Mouse (Mus musculus) G1E (cell line): ENCODE results near the gene Lrtm1. TPM values are rescaled to one million over a fixed set of nuclear protein-coding genes. Genes with fewer than 3 reads are reported as not detected.

ENCODE experiments used
- ATAC-seq: 2 replicates; pipeline ENCODE4 v1.8.0; 2016; ENCODE audit warnings: mild to moderate bottlenecking; ENCODE audit not compliant: insufficient number of reproducible peaks, poor library complexity, low FRiP score, severe bottlenecking; ENCODE audit errors: extremely low read depth
- DNase-seq: peaks from one replicate; pipeline ENCODE4 v3.0.0; 2012; ENCODE audit warnings: low spot score
- H3K27me3 ChIP-seq: 2 replicates; pipeline ENCODE4 v1.6.1; 2012; ENCODE audit warnings: mild to moderate bottlenecking, low read length, inconsistent platforms; ENCODE audit not compliant: insufficient read depth
- H3K36me3 ChIP-seq: replicated peaks from 2 replicates; pipeline ENCODE3; 2012; ENCODE audit warnings: mild to moderate bottlenecking, inconsistent platforms
- H3K4me1 ChIP-seq: 2 replicates; pipeline ENCODE4 v1.6.1; 2012; ENCODE audit warnings: low read depth, low read length, inconsistent platforms, mixed read lengths; ENCODE audit not compliant: insufficient read depth
- H3K4me3 ChIP-seq: 2 replicates; pipeline ENCODE4 v1.5.1; 2012; ENCODE audit warnings: low read depth, mild to moderate bottlenecking, inconsistent platforms, low read length, moderate library complexity, mixed read lengths
- H3K9me3 ChIP-seq: replicated peaks from 2 replicates; pipeline ENCODE4 v1.6.1; 2012; ENCODE audit warnings: inconsistent platforms
- CTCF ChIP-seq: IDR thresholded peaks from 2 replicates; pipeline ENCODE4 v1.5.1; 2012; ENCODE audit warnings: low read depth, low read length, inconsistent platforms, mixed read lengths
- GATA1 ChIP-seq: IDR thresholded peaks from 2 replicates; pipeline ENCODE4 v1.6.1; 2012; ENCODE audit warnings: borderline replicate concordance, low read length, inconsistent platforms, mixed read lengths
- GATA2 ChIP-seq: IDR thresholded peaks from 2 replicates; pipeline ENCODE4 v1.6.1; 2012; ENCODE audit warnings: low read depth, low read length, inconsistent platforms, borderline replicate concordance
- POLR2AphosphoS5 ChIP-seq: IDR thresholded peaks from 2 replicates; pipeline ENCODE4 v1.6.1; 2012; ENCODE audit warnings: low read depth, low read length, inconsistent platforms; ENCODE audit not compliant: insufficient replicate concordance
- TAL1 ChIP-seq: conservative IDR thresholded peaks from 2 replicates; pipeline ENCODE4 v1.6.1; 2012; ENCODE audit warnings: low read depth, low read length, inconsistent platforms, mixed read lengths
- polyA plus RNA-seq: library from polyadenylated mRNA; stranded (reverse); fragments of >175 nt; gene quantifications from 2 replicates; pipeline ENCODE4 v1.2.3, GENCODE M21; 2012
- total RNA-seq, 2 experiments: library from RNA; stranded (forward) in 1 of 2; stranded (reverse) in 1 of 2; fragments of 200-1000 nt in 1 of 2; fragments of >200 nt in 1 of 2; fragmentation: Nextera tagmentation in 1 of 2; gene quantifications; 2 replicates each; pipeline ENCODE4 v1.2.3; 2014 to 2017

Lrtm1 gene
- total and polyA plus RNA-seq, 3 experiments, result 0.16 TPM; not detected in 2

DNA sequence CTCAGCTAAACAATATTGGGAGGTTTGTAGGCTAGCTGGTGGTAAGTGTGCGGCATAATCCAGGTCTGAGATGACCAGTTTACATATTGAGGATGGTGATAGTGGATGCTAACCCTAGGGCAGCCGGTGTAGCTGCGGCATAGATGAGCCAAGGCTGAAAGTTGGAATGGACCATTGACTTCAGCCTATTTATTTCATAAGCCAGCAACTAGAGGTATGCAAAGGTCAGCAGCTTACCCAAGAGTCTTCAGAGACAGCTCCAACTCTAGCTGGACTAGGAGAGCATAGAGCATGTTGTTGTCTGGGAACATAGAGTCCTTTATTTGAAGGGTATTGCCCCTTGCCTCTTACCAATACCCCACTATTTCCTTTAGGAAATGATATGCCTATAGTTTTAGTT, 21.4 kb upstream of the Lrtm1 start:
- DNase-seq (no peak), ATAC-seq (no peak)
- no peaks in the 10 kb centered on the region for H3K27me3 ChIP-seq
- no peak for TF ChIP-seq POLR2AphosphoS5
- no peak for TF ChIP-seq GATA2
- no peak for TF ChIP-seq CTCF
- TF ChIP-seq GATA1, result no peak
- TF ChIP-seq TAL1, result no peak
- H3K9me3 ChIP-seq, result peaks cover 22% of the 10 kb centered on the region
- H3K4me3 ChIP-seq, result no peak overlapping the region
- H3K36me3 ChIP-seq, result no peaks in the 10 kb centered on the region
- H3K4me1 ChIP-seq, result no peaks in the 10 kb centered on the region

GRCm38 (mm10) chr14:29005228-29005840, 12.7 kb upstream of the Lrtm1 start:
- DNase-seq (no peak), ATAC-seq (no peak)
- H3K27me3 ChIP-seq, result no peaks in the 10 kb centered on the region
- H3K4me1 ChIP-seq, result no peaks in the 10 kb centered on the region
- TF ChIP-seq CTCF (no peak), GATA2 (no peak), TAL1 (no peak), GATA1 (no peak), POLR2AphosphoS5 (no peak)
- no peaks in the 10 kb centered on the region for H3K36me3 ChIP-seq
- H3K9me3 ChIP-seq, result peaks cover 22% of the 10 kb centered on the region
- H3K4me3 ChIP-seq, result no peak overlapping the region

- DNase-seq (no peak), ATAC-seq (no peak)
- no peak for TF ChIP-seq CTCF
- no peak for TF ChIP-seq GATA1
- TF ChIP-seq TAL1, result no peak
- TF ChIP-seq POLR2AphosphoS5, result no peak
- TF ChIP-seq GATA2, result no peak
- no peak overlapping the region for H3K4me3 ChIP-seq
- H3K9me3 ChIP-seq, result peaks cover 26% of the 10 kb centered on the region
- no peaks in the 10 kb centered on the region for H3K36me3 ChIP-seq
- H3K4me1 ChIP-seq, result no peaks in the 10 kb centered on the region
- H3K27me3 ChIP-seq, result no peaks in the 10 kb centered on the region
Observed at GRCm38 (mm10) chr14:29009644-29010043, 8.4 kb upstream of the Lrtm1 start.

DNA sequence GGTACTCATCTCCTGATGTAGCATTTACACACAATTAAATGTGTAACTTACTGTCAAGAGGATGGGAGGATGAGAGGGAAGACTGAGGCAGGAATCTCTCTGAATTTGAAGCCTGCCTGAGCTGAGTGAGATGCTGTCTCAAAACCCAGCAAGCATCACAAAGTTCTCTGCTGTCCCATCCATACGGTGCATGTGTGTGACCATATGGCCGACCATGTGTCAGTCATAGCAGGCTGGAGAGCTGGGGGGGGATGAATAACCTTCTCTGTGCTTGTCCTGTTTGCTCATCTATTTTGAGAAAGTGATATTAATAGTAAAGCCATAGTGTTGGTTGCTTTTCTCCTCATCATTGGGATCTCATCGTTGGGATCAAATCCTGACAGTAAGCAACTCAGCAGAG, 4.8 kb upstream of the Lrtm1 start:
- peaks cover 18% of the 10 kb centered on the region for H3K9me3 ChIP-seq

GRCm38 (mm10) chr14:29014680-29015079, 3.3 kb upstream of the Lrtm1 start:
- TF ChIP-seq GATA1 (no peak), GATA2 (no peak), TAL1 (no peak), CTCF (no peak), POLR2AphosphoS5 (no peak)
- no peaks in the 10 kb centered on the region for H3K4me1 ChIP-seq
- DNase-seq, result no peak
- H3K9me3 ChIP-seq, result peaks cover 13% of the 10 kb centered on the region
- H3K36me3 ChIP-seq, result no peaks in the 10 kb centered on the region
- no peak for ATAC-seq
- no peaks in the 10 kb centered on the region for H3K27me3 ChIP-seq
- H3K4me3 ChIP-seq, result no peak overlapping the region

More for the DNA sequence above, 4.8 kb upstream of the Lrtm1 start:
- TF ChIP-seq CTCF (no peak), GATA2 (no peak), TAL1 (no peak), GATA1 (no peak), POLR2AphosphoS5 (no peak)
- DNase-seq, result no peak
- Histone ChIP-seq H3K4me3 (no peak overlapping the region), H3K4me1 (no peaks in the 10 kb centered on the region), H3K36me3 (no peaks in the 10 kb centered on the region), H3K27me3 (no peaks in the 10 kb centered on the region)
- ATAC-seq, result no peak

GRCm38 (mm10) chr14:29015896-29016295, 2.1 kb upstream of the Lrtm1 start:
- DNase-seq, result no peak
- TF ChIP-seq GATA2, result no peak
- TF ChIP-seq CTCF, result no peak
- TF ChIP-seq TAL1, result no peak
- H3K36me3 ChIP-seq, result no peaks in the 10 kb centered on the region
- no peak overlapping the region for H3K4me3 ChIP-seq
- H3K4me1 ChIP-seq, result no peaks in the 10 kb centered on the region
- ATAC-seq, result no peak
- peaks cover 9% of the 10 kb centered on the region for H3K9me3 ChIP-seq
- H3K27me3 ChIP-seq, result no peaks in the 10 kb centered on the region

DNA sequence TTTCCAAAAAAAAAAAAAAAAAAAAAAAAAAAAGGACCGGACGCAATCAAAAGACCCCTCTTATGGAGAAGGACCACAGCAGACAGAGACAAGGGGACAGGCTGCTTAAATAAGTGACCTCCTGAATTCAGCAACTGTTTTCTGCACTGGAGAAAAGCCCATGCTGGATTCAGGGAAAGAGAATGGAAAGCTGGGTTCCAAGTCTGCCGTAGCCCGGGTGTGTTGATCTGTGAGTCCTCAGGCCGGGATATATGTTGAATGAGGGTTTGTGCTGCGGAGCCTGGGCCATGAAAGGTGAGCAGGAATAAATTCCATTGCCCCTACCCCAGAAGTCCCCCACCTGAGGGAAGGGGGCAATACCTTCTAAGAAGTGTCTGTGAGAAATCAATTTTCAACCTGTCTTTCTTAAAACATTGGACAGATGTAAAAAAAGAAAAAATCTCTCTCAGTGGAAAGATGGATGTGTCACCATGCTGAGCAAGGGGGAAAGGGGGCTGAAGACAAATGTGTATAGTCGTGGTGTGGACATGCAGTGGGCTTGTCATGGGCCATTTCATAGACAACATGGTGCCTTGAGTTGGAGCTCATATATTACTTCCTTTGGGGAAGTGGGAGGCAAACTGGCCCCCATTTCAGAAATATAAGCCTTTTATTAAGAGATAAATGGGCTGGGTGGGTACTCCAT, 450 bp downstream of the Lrtm1 start:
- no peaks in the 10 kb centered on the region for H3K27me3 ChIP-seq
- DNase-seq, result no peak
- H3K36me3 ChIP-seq, result no peaks in the 10 kb centered on the region
- no peaks in the 10 kb centered on the region for H3K4me1 ChIP-seq
- no peak overlapping the region for H3K4me3 ChIP-seq
- TF ChIP-seq GATA2 (no peak), GATA1 (no peak), POLR2AphosphoS5 (no peak), CTCF (no peak), TAL1 (no peak)
- ATAC-seq, result no peak
- peaks cover 22% of the 10 kb centered on the region for H3K9me3 ChIP-seq
